Mouse (Mus musculus): Measurements from ENCODE around the gene Neurl2. TPM values are rescaled to one million over a fixed set of nuclear protein-coding genes. Genes with fewer than 3 reads are reported as not detected.
A peak's percentile ranks its signal among the peaks of the same experiment; 100 is the strongest.

Gene Neurl2
- total and polyA plus RNA-seq, 3 experiments = 1.8 to 4.1 (median 2.1) TPM

DNA sequence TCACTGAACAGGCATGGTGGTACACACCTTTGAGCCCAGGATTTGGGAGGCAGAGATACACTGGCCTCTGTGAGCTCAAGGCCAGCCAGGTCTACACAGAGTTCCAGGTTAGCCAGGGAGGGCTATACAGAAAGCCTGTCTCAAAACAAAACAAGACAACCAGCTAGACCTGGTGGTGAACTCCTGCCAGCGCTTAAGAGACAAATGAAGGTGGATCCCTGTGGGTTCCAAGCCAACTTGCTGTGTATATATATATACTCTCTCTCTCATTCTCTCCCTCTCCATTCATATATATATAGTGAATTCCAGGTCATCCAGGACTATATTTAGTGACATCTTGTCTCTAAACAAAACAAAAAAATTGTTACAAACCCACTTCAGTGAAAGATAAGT, 29.3 kb downstream of the Neurl2 start:
- no peaks in the 10 kb centered on the region for H3K9me3 ChIP-seq (replicated peaks; ENCODE audit: low read length)
- H3K36me3 ChIP-seq (replicated peaks in 1 of 2; ENCODE audit: control insufficient read depth in 1 of 2, insufficient read depth in 1 of 2, low read length in 1 of 2) = peaks cover 10 to 47% of the 10 kb centered on the region in 2 experiments
- peak overlapping the region; percentile 86 to 93 (median 93) for H3K4me3 ChIP-seq (replicated peaks in 1 of 3; ENCODE audit: low read depth in 2 of 3, low read length in 2 of 3, poor library complexity in 1 of 3)
- in situ Hi-C loops (cut with MboI; ENCODE audit: low pct_ligation_motif_present, low pct_unique_long_range_greater_than_20kb, low sequenced_read_pairs) (no loop called here), dilution Hi-C loops (cut with MboI; ENCODE audit: extremely low pct_ligation_motif_present, extremely low pct_unique_long_range_greater_than_20kb, low sequenced_read_pairs) (no loop called here)
- no peak for TF ChIP-seq JUND (conservative IDR thresholded peaks at IDR 0.05; ENCODE audit: low read depth, low read length)
- TF ChIP-seq ZNF384 (IDR thresholded peaks at IDR 0.05; ENCODE audit: low read depth, low read length) = no peak
- TF ChIP-seq POLR2A (IDR thresholded peaks at IDR 0.05; ENCODE audit: low read depth, low read length) = no peak
- no peak for TF ChIP-seq CHD2 (IDR thresholded peaks at IDR 0.05; ENCODE audit: low read length)
- no peaks in the 10 kb centered on the region for H3K27me3 ChIP-seq (replicated peaks)
- H3K79me2 ChIP-seq (replicated peaks; ENCODE audit: control insufficient read depth, extremely low read depth, insufficient read depth, poor library complexity, severe bottlenecking) = peaks cover 12% of the 10 kb centered on the region
- DNase-seq (ENCODE audit: extremely low read depth) = no peak
- H3K9ac ChIP-seq (ENCODE audit: insufficient read depth, low read depth) = peak overlapping the region; percentile 79
- H3K27ac ChIP-seq (ENCODE audit: insufficient read depth, low read depth) = no peak overlapping the region
- peak overlapping the region; percentile 38 for H3K4me2 ChIP-seq (ENCODE audit: insufficient read depth, low read depth, poor library complexity, severe bottlenecking)
- H3K4me1 ChIP-seq (ENCODE audit: control insufficient read depth in 1 of 2, insufficient read depth in 2 of 2) = peaks cover 5 to 25% of the 10 kb centered on the region in 2 experiments; a peak in 2 of 4 replicates

GRCm38 (mm10) chr2:164803201-164803920, 29.9 kb downstream of the Neurl2 start:
- H3K4me1 ChIP-seq (ENCODE audit: control insufficient read depth in 1 of 2, insufficient read depth in 2 of 2) = peaks cover 5 to 25% of the 10 kb centered on the region in 2 experiments; a peak in 2 of 4 replicates
- H3K27me3 ChIP-seq (replicated peaks) = no peaks in the 10 kb centered on the region
- no peaks in the 10 kb centered on the region for H3K9me3 ChIP-seq (replicated peaks; ENCODE audit: low read length)
- dilution Hi-C loops (cut with MboI; ENCODE audit: extremely low pct_ligation_motif_present, extremely low pct_unique_long_range_greater_than_20kb, low sequenced_read_pairs) (no loop called here), in situ Hi-C loops (cut with MboI; ENCODE audit: low pct_ligation_motif_present, low pct_unique_long_range_greater_than_20kb, low sequenced_read_pairs) (no loop called here)
- no peak for DNase-seq (ENCODE audit: extremely low read depth)
- TF ChIP-seq ZKSCAN1 (IDR thresholded peaks at IDR 0.05; ENCODE audit: borderline replicate concordance, low read depth, low read length) = no peak
- peak overlapping the region; percentile 38 for H3K4me2 ChIP-seq (ENCODE audit: insufficient read depth, low read depth, poor library complexity, severe bottlenecking)
- H3K36me3 ChIP-seq (replicated peaks in 1 of 2; ENCODE audit: control insufficient read depth in 1 of 2, insufficient read depth in 1 of 2, low read length in 1 of 2) = peaks cover 8 to 44% of the 10 kb centered on the region in 2 experiments
- no peak overlapping the region for H3K27ac ChIP-seq (ENCODE audit: insufficient read depth, low read depth)
- H3K9ac ChIP-seq (ENCODE audit: insufficient read depth, low read depth) = peak overlapping the region; percentile 79; the same call in 1 of the 2 replicates
- peaks cover 12% of the 10 kb centered on the region for H3K79me2 ChIP-seq (replicated peaks; ENCODE audit: control insufficient read depth, extremely low read depth, insufficient read depth, poor library complexity, severe bottlenecking)
- H3K4me3 ChIP-seq (replicated peaks in 1 of 3; ENCODE audit: low read depth in 2 of 3, low read length in 2 of 3, poor library complexity in 1 of 3) = peak overlapping the region in 1 of 3 experiments; percentile 10

- dilution Hi-C loops (cut with MboI; ENCODE audit: extremely low pct_ligation_motif_present, extremely low pct_unique_long_range_greater_than_20kb, low sequenced_read_pairs) (no loop called here), in situ Hi-C loops (cut with MboI; ENCODE audit: low pct_ligation_motif_present, low pct_unique_long_range_greater_than_20kb, low sequenced_read_pairs) (no loop called here)
- no peaks in the 10 kb centered on the region for H3K9me3 ChIP-seq (replicated peaks; ENCODE audit: low read length)
- no peak overlapping the region for H3K27ac ChIP-seq (ENCODE audit: insufficient read depth, low read depth)
- no peak for DNase-seq (ENCODE audit: extremely low read depth)
- H3K4me2 ChIP-seq (ENCODE audit: insufficient read depth, low read depth, poor library complexity, severe bottlenecking) = no peak overlapping the region
- TF ChIP-seq NRF1 (IDR thresholded peaks at IDR 0.05; ENCODE audit: low read depth, low read length) (no peak), ETS1 (conservative IDR thresholded peaks at IDR 0.05; ENCODE audit: low read depth, low read length) (no peak), USF2 (conservative IDR thresholded peaks at IDR 0.05; ENCODE audit: low read depth, low read length) (no peak), CHD1 (IDR thresholded peaks at IDR 0.05; ENCODE audit: low read depth, low read length) (no peak), ZNF384 (IDR thresholded peaks at IDR 0.05; ENCODE audit: low read depth, low read length) (no peak), MAX (IDR thresholded peaks at IDR 0.05; ENCODE audit: low read length) (no peak), MAFK (IDR thresholded peaks at IDR 0.05; ENCODE audit: insufficient replicate concordance, low read length) (no peak), MAZ (IDR thresholded peaks at IDR 0.05; ENCODE audit: low read depth, low read length) (no peak), HCFC1 (IDR thresholded peaks at IDR 0.05; ENCODE audit: low read depth, low read length) (no peak), TBP (conservative IDR thresholded peaks at IDR 0.05; ENCODE audit: low read depth, low read length) (no peak), POLR2A (IDR thresholded peaks at IDR 0.05; ENCODE audit: low read depth, low read length) (no peak), RAD21 (IDR thresholded peaks at IDR 0.05; ENCODE audit: low read depth, low read length) (no peak), ZMIZ1 (IDR thresholded peaks at IDR 0.05; ENCODE audit: low read depth, low read length) (no peak), POLR2AphosphoS2 (IDR thresholded peaks at IDR 0.05; ENCODE audit: low read depth, low read length) (no peak), KAT2A (IDR thresholded peaks at IDR 0.05; ENCODE audit: insufficient replicate concordance, low read length) (no peak), SMC3 (IDR thresholded peaks at IDR 0.05; ENCODE audit: low read depth, low read length) (no peak), JUND (conservative IDR thresholded peaks at IDR 0.05; ENCODE audit: low read depth, low read length) (no peak), MEF2A (IDR thresholded peaks at IDR 0.05; ENCODE audit: borderline replicate concordance, low read depth, low read length) (no peak)
- H3K9ac ChIP-seq (ENCODE audit: insufficient read depth, low read depth) = no peak overlapping the region
- H3K4me3 ChIP-seq (replicated peaks in 1 of 3; ENCODE audit: low read depth in 2 of 3, low read length in 2 of 3, poor library complexity in 1 of 3) = no peak overlapping the region
- peaks cover 29 to 67% of the 10 kb centered on the region in 2 experiments for H3K36me3 ChIP-seq (replicated peaks in 1 of 2; ENCODE audit: control insufficient read depth in 1 of 2, insufficient read depth in 1 of 2, low read length in 1 of 2)
- H3K4me1 ChIP-seq (ENCODE audit: control insufficient read depth in 1 of 2, insufficient read depth in 2 of 2) = peaks cover 5 to 15% of the 10 kb centered on the region in 2 experiments; a peak in 2 of 4 replicates
- peaks cover 9% of the 10 kb centered on the region for H3K79me2 ChIP-seq (replicated peaks; ENCODE audit: control insufficient read depth, extremely low read depth, insufficient read depth, poor library complexity, severe bottlenecking)
- no peaks in the 10 kb centered on the region for H3K27me3 ChIP-seq (replicated peaks)
Measured at GRCm38 (mm10) chr2:164800252-164801004, 32.8 kb downstream of the Neurl2 start.
